Mouse (Mus musculus) mouse embryonic stem cell (cell line): ENCODE results near the gene Tnnc1.

ENCODE experiments used
- in situ Hi-C, 2 experiments: fragments of 300-500 bp; cut with MboI; formaldehyde crosslinking; loops; 1 replicate in 1 of 2; 3 replicates in 1 of 2; pipeline ENCODE4 v1.14.3; 2019 to 2020; ENCODE audit warnings: low sequenced_read_pairs in 2 of 2, low pct_unique_long_range_greater_than_20kb in 1 of 2, mixed read lengths in 1 of 2; ENCODE audit not compliant: unreplicated experiment in 1 of 2

Gene Tnnc1

DNA sequence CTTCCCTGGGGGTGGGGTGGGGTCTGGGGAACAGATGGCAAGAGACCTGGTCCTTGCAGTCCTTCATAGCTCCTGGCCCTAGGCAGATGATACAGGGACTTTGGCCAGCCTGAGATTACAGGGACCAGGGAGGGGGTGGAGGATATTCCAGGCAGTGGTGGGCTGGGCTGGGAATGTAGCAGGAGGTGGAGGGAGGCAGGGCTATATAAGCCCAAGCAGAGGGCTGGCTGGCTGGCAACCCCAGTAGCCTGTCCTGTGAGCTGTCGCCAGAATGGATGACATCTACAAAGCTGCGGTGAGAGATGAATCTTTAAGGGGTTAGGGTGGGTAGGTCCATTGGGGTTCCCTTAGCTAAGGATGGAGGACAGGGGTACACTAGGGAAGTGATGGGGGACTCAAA, at the start of gene Tnnc1:
Gene Tnnc1, plus strand, starts transcription at position 229 of the 400 bp plus-strand sequence.
- in situ Hi-C loops, result no loop called here

DNA sequence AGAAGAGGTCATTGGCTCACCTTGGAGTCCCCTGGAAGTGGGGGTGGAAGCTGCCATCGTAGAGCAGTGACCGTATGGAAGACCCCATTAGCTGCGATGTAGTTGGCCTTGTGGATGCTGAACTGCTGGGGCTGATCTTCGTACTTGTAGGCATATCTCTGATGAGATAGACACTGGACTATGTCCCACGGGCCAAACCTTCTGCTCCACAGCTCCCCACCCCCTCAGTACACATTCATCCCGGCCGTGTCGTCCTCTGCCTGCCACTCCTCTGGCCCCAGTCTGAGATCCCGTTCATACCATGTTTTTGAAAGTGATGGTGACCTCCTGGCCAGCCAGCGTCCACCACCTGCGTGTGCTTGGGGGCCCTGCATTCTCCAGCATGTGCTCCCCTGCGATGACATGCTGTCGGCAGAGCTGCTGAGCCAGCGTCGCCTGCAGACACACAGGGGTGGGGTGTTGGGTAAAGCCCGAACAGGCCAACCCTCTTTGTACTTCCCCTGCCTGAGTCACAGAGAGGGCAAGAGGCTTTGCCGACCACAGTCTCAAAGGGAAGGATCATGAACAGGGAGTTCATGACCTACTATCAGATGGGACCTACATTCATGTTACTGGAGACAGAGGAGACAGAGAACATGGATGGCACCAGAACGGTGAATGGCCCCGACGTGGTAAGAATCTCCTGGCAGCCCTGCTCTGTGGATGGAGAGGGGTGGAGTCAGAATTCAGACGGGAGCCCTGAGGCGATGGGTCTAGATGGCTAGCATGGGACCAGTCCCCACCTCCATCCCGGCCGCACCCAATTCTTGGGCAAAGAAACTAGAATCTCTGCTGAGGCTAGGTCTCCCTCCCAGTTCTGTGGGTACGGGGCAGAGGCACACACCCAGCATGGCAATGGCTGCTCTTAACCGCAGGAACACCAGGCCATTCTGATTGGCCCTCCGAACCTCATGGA, 47.6 kb upstream of the Tnnc1 start:
- in situ Hi-C loops, result no loop called here

DNA sequence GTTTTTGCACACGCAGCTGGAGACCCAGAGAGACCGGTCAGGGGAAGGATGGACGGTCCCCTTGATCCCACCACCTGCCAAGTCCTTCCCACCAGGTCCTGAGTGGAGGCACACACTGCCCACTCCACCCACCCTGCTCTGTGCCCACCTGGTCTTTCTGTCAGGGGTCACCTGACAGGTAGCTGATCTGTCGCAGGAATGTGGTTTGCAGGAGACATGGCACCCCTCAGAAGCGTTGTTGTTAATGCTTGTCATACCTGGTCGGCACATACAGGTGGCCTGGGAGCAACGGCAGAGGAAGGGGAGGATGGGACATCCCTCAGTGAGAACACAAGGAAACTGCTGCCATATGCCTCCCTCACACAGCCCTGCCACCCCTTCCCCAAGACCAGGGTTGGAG, 46.9 kb upstream of the Tnnc1 start:
- in situ Hi-C loops, result no loop called here

DNA sequence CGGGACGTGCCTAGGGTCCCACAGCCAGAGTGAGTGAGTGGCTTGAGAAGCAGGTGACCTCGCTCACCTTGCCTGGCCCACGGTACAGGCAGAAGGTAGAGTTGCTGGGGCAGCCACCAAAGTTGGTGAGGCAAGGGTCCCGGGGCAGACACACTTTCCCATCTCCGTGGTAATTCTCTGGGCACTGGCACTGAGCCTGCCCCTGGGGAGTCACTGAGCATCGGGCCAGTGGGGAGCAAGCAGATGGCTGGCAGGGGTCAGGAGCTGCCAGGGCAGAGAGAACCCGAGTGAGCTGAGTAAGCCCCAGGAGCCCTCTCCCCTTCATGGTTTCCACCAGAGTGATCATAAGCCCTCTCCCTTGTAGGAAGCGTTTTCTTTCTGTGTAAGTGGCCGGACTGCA, 46.5 kb upstream of the Tnnc1 start:
- in situ Hi-C loops, result no loop called here

DNA sequence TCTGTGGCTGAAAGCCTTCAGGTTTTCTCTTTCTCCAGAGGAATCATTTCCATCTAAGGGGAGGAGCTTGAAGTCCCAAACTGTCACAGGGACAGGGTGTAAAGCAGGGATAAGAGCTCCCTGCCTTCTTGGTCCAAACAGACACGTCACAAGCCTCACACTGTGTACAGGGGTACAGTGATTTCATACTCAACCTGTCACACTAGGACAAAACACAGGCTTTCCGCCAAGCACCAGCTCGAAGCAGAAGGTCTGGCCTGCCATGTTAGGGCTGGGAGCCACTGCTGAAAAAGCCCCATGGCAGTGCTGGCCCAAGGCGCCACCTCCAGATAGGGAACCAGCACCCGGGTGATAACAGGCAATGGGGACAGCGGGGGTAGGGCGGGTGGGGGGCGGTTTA, 44.0 kb upstream of the Tnnc1 start:
- in situ Hi-C loops, result no loop called here

DNA sequence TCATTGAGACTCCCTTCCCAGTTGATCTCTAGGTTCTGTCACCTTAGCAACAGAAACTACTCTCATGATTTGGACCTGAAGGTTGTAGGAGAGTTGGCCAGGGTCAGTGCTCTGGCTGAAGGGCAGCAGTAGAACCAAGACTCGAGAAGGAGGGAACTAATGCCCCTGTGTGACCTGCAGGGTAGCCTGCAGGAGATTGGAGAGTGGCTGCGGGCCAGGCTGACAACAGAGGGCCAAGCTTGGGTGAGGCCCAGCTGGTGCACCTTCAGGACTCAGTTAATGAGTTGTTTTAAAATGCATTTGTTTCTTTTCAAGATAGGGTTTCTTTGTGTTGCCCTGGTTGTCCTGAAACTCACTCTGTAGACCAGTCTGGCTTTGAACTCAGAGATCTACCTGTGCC, 43.1 kb upstream of the Tnnc1 start:
- in situ Hi-C loops, result no loop called here

DNA sequence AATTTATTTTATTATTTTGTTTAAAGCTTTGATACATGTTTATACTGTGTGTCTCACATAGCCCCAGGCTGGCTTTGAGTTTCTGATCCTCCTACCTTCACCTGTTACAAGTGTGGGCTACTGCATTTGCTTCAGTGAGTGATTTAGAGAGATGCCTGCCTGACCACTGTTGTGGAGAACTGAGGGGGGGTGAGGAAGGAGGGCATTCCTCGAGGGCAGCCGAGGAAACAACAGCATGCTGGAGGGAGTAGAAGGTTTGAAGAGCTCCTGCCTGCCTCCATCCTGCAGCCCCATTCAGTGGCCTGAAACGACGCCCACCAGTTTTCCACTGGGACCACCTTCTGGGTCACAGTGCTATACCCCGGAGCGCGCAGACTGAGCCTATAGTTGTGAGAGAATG, 42.7 kb upstream of the Tnnc1 start:
- in situ Hi-C loops, result no loop called here

DNA sequence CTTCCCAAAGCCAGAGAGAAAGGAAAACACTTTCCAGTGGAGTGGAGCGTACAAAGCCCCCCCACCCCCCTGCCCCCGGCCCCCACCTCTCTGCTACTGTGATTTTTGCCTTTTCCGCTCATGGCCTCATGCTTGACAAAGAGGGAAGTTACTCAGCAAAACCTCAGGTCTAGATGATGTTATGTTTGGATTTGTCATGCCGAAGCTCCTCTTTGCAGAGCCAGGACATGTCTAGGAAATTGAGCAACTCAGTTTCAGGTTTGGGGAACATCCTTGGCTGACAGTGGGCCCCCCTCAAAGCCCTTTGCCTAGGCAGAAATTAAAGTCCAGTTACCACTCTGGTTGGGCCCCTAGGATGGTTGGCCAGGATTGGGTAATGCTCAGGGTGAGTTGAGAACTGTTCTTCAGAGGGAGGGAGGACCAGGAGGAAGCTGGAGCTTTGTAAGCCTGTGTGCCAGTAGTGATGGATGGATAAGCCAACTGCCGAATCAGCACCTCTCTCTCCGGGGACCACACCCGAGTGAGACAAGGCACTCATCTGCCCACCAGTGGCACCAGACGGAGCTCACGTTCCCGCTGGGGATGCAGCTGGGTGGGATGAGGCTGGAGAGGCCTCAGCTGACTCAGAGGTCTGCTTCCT, 42.0 kb upstream of the Tnnc1 start:
- in situ Hi-C loops, result no loop called here

DNA sequence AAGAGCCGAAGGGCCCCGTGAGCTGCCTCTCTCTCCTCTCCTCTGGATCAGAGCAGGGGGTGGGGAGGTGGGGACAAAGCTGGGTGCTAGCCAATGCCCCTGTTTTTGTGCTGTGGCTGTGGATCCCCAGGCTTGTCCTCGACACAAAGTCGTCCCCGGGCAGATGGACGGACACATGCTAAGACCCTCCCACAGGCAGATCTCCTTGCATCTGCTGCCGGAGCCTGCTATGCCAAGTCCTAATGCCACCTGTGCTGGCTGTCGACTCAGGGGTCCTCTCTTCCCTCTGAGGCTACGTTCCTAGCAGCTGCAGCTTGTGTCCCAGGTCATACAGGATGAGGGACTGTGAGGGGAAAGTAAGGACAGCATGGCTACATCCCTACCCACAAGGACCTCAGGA, 41.3 kb upstream of the Tnnc1 start:
- in situ Hi-C loops, result no loop called here

DNA sequence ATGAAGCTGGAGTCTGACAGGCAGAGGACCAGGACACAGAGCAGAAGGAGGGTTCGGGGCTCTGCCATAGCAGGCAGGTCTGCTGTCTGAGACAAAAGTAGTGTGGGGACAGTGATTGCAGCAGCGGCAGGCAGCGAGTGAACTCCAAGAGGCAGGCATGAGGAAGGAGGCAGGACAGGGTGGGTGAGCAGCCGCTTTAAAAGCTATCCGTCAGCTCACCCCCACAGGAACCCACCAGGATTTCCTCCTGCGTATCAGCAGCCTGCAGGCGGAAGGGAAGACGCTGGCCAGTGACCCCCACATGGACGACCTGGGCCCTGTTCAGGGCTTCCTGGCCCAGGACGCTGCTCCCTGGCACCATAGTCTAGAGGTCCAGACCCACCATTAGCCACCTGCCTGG, 39.7 kb upstream of the Tnnc1 start, which contains the start of gene Stab1:
Gene Stab1, minus strand, starts transcription at position 217 of the 400 bp plus-strand sequence.
- in situ Hi-C loops, result no loop called here

DNA sequence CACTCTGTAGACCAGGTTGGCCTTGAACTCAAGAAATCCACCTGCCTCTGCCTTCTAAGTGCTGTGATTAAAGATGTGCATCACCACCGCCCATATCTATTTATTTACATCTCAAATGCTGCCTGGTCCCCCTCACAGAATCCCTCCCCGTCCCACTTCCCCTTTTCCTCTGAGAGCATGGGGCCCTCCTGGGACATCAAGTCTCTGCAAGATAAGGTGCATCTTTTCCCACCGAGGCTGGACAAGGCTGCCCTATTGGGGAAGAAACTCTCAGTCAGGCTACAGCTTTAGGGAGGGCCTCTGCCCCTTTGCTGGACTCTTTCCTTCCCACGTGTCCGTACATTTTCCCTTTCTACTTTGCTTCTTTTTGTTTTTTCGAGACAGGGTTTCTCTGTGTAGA, 38.6 kb upstream of the Tnnc1 start:
- in situ Hi-C loops, result no loop called here

DNA sequence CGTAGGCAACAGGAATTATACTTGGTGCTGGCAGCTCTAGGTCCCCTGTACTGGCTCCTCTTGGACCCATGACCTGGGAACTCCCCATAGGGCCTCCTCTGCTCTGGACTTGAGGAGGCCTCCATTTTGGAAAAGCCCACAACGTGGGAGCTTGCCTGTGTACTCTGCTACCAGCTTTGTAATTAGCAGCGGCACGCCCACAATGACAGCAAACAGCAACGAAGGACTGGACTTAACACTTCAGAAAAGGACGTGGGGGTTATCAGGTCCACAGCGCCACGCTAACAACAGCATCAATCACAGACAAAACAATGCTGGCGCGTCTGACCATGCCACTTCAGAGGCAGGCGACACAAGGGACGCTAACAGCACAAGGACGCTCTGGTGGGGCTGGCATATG, 37.1 kb upstream of the Tnnc1 start:
- in situ Hi-C loops, result no loop called here

DNA sequence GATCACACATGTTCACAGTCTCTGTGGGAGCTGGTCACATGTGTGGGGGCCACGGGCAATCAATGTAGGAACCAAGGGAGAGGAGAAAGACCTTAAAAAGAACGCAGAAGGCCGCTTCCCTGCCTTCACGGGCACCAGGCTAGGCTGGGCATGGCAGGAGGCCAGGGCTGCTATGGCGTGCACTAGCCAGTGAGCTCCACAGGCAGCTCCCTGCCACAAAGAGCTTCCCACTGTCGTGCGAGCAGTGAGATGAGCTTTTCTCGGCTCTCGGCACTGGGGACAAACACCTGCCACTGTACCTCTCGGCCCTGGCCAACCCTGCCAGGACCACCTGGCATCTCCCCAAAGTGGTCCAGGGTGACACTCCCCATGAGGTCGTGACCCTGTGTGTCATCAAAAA, 36.7 kb upstream of the Tnnc1 start:
- in situ Hi-C loops, result no loop called here

DNA sequence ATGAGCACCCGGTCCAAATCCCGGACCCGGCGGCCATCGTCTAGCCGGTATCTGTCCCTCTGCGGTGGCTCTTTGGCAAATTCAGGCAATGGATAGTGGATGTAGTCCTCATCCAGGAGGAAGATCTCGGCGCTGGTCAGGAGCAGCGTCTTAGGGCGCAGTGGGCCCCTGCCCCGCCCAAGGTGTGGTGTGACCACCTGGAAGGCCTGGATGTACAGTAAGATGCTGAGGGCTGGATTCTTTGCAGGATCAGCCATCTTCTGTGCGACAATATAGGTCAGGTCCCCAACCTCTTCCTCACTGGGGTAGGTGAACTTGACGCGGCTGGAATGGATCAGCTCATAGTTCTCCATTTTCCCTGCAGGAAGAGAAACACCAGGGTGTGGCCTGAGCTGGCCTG, 36.3 kb upstream of the Tnnc1 start:
- in situ Hi-C loops, result no loop called here

DNA sequence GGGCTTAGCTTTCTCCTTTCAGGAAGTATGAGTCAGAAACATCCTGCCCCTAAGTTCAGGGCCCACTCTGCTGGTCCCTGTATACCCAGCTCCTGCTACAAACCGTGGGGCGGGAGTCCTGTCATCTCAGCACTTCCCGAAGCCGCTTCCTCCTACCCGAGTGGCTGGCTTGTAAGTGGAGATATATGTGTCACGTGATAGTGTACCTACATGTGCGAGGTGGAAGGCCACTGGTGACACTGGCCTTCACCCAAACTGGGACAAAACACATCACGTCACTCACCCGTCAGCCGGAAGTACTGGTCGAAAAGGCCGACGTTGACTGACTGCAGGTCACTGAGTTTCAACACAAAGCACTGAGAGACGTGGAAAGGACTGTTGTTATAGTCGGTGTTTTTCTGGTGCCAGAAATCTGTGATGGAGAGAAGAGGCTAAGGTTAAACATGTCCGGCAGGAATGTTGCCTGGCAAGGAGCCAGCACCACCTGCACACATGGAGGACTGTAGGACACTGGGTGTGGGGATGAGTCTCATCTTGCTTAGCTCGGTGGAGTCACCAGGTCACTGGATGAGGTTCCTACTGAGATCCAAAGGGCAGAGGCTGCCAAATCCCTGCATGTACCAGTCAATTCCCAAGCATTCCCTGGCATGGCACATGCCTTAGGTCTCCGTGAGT, 35.2 kb upstream of the Tnnc1 start:
- in situ Hi-C loops, result no loop called here

DNA sequence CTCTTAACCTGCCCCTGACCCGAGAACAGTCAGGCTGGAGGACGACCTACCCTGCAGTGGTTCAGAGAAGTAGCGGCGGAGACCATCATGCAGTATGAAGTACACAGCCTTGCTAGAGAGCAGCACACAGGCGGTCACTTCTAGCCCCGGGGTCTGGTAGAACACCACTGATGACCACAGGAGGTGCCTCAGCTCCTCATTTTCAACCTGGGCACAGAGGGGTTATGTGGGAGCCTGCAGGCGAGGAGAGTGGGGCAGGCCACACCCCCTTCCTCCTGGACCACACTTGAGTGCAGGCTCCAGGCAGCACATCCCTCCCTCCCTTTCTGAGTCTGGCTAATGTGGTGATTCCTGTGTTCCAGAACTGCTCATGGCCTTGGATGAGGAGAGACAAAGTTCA, 34.6 kb upstream of the Tnnc1 start:
- in situ Hi-C loops, result no loop called here

DNA sequence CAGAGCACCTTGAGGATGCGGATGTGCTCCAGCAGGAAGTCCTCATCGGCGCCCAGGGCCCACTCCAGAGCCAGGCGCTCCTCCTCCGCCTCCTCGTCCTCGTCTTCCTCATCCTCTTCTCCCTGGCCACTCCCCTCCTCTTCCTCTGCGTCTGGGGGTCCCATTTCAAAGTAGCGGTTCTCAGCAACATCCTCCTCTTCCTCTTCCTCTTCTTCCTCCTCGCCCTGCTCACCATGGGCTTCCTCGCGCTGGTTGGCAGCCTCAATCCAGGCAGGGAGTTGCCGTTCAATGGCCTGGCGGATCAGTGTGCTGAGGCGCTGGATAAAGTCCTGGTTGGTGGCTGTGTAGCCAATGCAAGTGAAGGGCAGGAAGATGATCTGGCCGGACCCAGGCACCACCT, 30.8 kb upstream of the Tnnc1 start:
- in situ Hi-C loops, result no loop called here

DNA sequence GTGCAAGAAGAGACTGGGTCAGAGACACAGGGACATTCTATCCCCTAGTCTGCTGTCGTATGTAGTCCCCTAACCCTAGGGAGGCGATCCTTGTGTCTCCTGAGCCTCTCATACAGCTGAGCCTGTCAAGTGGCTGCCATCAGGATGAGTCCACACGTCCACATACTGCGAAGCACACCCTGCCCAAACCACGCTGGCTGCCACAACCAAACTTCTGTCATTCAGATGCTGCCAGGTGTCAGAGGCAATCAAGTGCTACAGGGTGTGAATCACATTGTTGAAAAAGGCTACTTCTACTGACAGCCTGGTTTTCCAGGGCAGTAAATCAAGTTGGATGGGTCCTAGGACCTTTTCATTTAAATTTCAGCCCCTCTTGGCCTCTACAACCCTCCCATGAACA, 30.4 kb upstream of the Tnnc1 start:
- in situ Hi-C loops, result no loop called here

DNA sequence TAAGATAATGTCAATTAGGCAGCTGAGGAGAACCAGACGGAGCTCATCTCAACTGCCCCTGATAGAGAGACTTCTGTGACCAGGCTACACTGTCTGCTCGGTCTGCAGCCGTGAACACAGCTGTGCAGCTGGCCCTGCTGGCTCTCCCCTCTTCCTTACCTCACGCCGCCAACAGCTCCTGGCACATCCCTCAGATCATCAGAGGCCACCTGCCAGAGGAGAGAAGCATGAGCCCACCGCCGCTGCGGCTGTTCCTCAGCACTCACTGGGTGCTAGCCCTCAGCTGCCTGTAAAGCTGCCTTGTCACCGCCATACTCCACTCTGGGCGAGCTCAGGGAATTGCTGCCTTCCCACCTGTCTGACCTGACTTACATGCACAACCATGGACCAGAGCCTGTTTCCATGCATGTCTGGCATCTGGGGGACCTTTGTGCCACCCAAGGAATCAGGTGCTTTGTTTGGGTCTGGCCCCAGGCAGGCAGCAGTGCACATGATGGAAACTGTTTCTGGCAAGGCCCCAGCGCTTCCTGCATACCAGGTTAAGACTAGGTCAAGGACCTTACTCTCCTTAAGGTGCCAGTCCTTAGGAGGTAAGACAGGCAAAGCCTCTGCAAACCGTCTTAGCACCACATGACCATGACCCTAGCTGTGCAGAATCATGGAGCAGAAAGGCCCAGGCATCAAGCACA, 28.3 kb upstream of the Tnnc1 start:
- in situ Hi-C loops, result no loop called here
